Mouse (Mus musculus): ENCODE data around the gene Sgms2. TPM values are rescaled to one million over a fixed set of nuclear protein-coding genes. Genes with fewer than 3 reads are reported as not detected.

Sgms2 gene
- polyA plus RNA-seq, 1 experiment from 2014 or later, result 1.3 TPM

DNA sequence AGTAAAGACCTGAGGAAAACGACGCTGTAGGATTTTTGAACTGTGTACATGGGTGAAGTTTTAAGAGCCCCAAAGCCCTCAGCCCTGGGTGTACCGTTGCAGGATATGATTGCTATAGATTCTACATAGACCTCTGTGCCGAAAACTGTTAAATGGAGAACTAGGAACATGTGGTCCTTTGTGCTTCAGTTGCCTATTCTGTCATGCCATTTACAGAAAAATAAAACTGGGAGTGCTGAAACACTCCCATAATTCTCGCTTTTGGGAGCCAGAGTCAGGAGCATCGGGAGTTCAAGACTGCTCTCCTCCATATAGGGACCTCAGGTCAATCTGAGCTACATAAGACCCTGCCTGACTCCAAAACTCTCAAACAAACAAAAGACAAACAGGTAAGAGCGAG, 769 bp upstream of the Sgms2 start:
- Histone ChIP-seq H3K4me3 (ENCODE audit: low read depth, low read length) (no peak overlapping the region), H3K9me3 (replicated peaks; ENCODE audit: control insufficient read depth, low read length) (no peaks in the 10 kb centered on the region), H3K27me3 (ENCODE audit: control insufficient read depth, insufficient read depth, low read length) (peaks cover 32% of the 10 kb centered on the region), H3K36me3 (ENCODE audit: control insufficient read depth, insufficient read depth, low read length) (no peaks in the 10 kb centered on the region), H3K27ac (ENCODE audit: low read depth, low read length) (no peak overlapping the region), H3K4me1 (ENCODE audit: control insufficient read depth, insufficient read depth, low read length) (no peaks in the 10 kb centered on the region), H3K4me2 (no peak overlapping the region), H3K9ac (ENCODE audit: low read depth, low read length) (no peak overlapping the region)
- ATAC-seq (replicated peaks; ENCODE audit: insufficient number of reproducible peaks, low FRiP score, low TSS enrichment), result no peak
- 84% methylated on average over 7 of the region's 7 CpGs for WGBS (ENCODE audit: insufficient replicate concordance)

DNA sequence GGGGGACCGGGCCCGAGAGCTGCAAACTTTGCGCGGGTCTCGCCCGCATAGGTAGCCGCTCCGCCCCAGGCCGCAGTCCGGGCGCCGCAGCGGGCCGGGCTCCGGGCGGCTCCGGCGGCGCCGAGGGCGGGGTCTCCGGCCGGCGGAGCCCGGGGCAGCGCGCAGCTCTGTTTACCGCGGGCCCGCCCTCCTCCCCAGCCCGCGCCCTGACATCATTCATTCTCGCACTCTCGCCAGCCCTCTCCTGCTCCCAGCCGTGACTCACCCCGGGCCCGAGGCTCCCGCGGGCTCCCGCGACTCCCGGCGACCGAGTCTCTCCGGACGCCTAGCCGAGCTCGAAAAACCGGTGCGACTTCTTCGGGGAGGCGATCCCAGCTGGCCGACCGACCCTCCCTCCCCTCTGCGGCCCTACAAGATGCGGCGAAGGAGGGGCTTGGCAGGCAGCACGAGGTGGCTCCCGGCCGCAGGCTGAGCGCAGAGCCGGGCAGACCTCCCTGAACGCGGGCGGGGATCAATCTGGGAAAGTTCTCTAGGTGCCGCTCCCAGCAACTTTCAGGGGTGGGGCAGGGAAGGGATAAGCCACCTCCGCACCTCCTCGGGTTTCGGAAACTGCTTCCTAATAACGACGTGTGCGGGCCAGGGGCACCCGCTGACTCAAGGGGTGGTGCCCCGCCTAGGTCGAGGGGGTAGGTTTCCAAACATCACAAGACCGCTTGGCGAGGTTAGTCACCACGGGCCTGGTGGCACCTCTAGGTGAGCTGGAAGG, 885 bp downstream of the Sgms2 start:
- WGBS (ENCODE audit: insufficient replicate concordance), result under 1% methylated on average over 72 of the region's 78 CpGs
- H3K4me1 ChIP-seq (ENCODE audit: control insufficient read depth, insufficient read depth, low read length), result no peaks in the 10 kb centered on the region
- no peaks in the 10 kb centered on the region for H3K36me3 ChIP-seq (ENCODE audit: control insufficient read depth, insufficient read depth, low read length)
- peak overlapping the region; percentile 74 for H3K9ac ChIP-seq (ENCODE audit: low read depth, low read length)
- H3K27me3 ChIP-seq (ENCODE audit: control insufficient read depth, insufficient read depth, low read length), result peaks cover 32% of the 10 kb centered on the region
- ATAC-seq (replicated peaks; ENCODE audit: insufficient number of reproducible peaks, low FRiP score, low TSS enrichment), result peak; percentile 75
- H3K27ac ChIP-seq (ENCODE audit: low read depth, low read length), result no peak overlapping the region
- peak overlapping the region; percentile 73 for H3K4me3 ChIP-seq (ENCODE audit: low read depth, low read length)
- no peaks in the 10 kb centered on the region for H3K9me3 ChIP-seq (replicated peaks; ENCODE audit: control insufficient read depth, low read length)
- peak overlapping the region; percentile 96 for H3K4me2 ChIP-seq

DNA sequence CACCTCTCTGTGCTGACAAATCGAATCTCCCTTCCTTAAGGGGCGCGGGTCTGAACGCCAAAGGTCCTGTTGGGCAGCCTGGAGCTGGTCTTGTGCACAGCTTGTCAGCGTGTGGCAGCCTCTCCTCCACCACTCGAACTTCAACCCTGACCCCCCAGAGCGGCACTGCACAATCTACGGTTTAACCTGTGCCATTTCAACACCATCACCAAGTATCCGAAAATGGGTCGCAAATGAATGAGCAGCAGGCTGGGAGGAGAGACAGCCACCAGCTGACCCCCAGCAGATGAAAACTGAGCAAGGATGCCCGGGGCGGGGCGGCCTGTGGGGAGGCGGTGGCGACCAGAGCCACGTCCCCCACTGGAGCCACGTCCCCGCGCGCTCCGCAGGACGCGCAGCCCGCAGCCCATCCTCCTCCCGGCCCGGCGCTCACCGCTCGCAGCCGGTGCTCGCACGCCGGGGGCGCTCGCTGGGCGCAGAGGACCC, 1.5 kb downstream of the Sgms2 start:
- 0% methylated on average over 33 of the region's 36 CpGs for WGBS (ENCODE audit: insufficient replicate concordance)
- ATAC-seq (replicated peaks; ENCODE audit: insufficient number of reproducible peaks, low FRiP score, low TSS enrichment), result peak; percentile 32; the same call in 1 of the 2 replicates

DNA sequence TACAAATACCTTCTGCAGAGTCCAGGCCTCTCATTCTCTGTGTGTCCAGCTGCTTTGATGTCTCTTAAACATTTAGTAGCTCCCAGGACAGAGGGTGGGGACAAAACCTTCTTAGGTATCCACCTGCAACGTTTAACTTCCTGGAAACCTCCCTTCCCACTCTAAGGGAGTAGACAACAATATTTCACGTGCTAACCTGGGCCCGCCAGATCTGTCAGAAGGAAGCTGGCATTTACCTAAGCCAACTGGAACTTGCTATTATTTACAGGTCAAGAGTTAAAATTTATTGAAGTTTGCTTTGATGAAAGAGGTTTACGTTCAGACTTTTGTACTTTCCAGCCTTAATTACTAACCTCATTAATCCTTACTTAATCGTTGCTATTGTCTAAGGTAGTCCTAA, 2.2 kb downstream of the Sgms2 start:
- H3K27ac ChIP-seq (ENCODE audit: low read depth, low read length), result no peak overlapping the region
- 36% methylated on average over 5 of the region's 5 CpGs for WGBS (ENCODE audit: insufficient replicate concordance)
- ATAC-seq (replicated peaks; ENCODE audit: insufficient number of reproducible peaks, low FRiP score, low TSS enrichment), result no peak
- no peak overlapping the region for H3K4me3 ChIP-seq (ENCODE audit: low read depth, low read length)
- H3K27me3 ChIP-seq (ENCODE audit: control insufficient read depth, insufficient read depth, low read length), result peaks cover 32% of the 10 kb centered on the region
- no peak overlapping the region for H3K4me2 ChIP-seq
- H3K36me3 ChIP-seq (ENCODE audit: control insufficient read depth, insufficient read depth, low read length), result no peaks in the 10 kb centered on the region
- H3K4me1 ChIP-seq (ENCODE audit: control insufficient read depth, insufficient read depth, low read length), result no peaks in the 10 kb centered on the region
- H3K9me3 ChIP-seq (replicated peaks; ENCODE audit: control insufficient read depth, low read length), result no peaks in the 10 kb centered on the region
- H3K9ac ChIP-seq (ENCODE audit: low read depth, low read length), result no peak overlapping the region

More for the DNA sequence above, 1.5 kb downstream of the Sgms2 start:
- H3K27me3 ChIP-seq (ENCODE audit: control insufficient read depth, insufficient read depth, low read length), result peaks cover 32% of the 10 kb centered on the region
- H3K9ac ChIP-seq (ENCODE audit: low read depth, low read length), result peak overlapping the region; percentile 74
- H3K4me1 ChIP-seq (ENCODE audit: control insufficient read depth, insufficient read depth, low read length), result no peaks in the 10 kb centered on the region
- peak overlapping the region; percentile 96 for H3K4me2 ChIP-seq
- H3K27ac ChIP-seq (ENCODE audit: low read depth, low read length), result no peak overlapping the region
- H3K9me3 ChIP-seq (replicated peaks; ENCODE audit: control insufficient read depth, low read length), result no peaks in the 10 kb centered on the region
- peak overlapping the region; percentile 73 for H3K4me3 ChIP-seq (ENCODE audit: low read depth, low read length)
- H3K36me3 ChIP-seq (ENCODE audit: control insufficient read depth, insufficient read depth, low read length), result no peaks in the 10 kb centered on the region

DNA sequence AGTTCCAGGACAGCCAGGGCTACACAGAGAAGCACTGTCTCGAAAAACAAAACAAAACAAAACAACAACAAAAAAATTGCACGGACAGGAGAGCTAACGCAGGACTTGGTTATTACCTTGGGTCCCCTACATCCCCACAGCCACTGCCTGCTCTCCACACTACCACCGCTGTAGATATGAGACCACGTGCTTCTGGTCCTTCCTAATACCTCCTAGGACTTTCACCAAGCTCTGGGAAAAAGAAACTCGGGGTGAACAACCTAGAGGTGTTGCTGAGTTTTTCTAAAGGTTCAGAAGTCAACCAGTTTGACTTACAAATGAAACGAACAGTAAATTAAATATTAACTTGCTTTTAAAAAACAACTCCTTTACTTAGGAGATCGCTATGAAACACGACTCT, 2.8 kb downstream of the Sgms2 start:
- Histone ChIP-seq H3K4me1 (ENCODE audit: control insufficient read depth, insufficient read depth, low read length) (no peaks in the 10 kb centered on the region), H3K4me3 (ENCODE audit: low read depth, low read length) (no peak overlapping the region), H3K9me3 (replicated peaks; ENCODE audit: control insufficient read depth, low read length) (no peaks in the 10 kb centered on the region), H3K9ac (ENCODE audit: low read depth, low read length) (no peak overlapping the region), H3K36me3 (ENCODE audit: control insufficient read depth, insufficient read depth, low read length) (no peaks in the 10 kb centered on the region), H3K27me3 (ENCODE audit: control insufficient read depth, insufficient read depth, low read length) (peaks cover 32% of the 10 kb centered on the region), H3K27ac (ENCODE audit: low read depth, low read length) (no peak overlapping the region), H3K4me2 (no peak overlapping the region)
- ATAC-seq (replicated peaks; ENCODE audit: insufficient number of reproducible peaks, low FRiP score, low TSS enrichment), result no peak
- WGBS (ENCODE audit: insufficient replicate concordance), result 60% methylated on average over 9 of the region's 9 CpGs

DNA sequence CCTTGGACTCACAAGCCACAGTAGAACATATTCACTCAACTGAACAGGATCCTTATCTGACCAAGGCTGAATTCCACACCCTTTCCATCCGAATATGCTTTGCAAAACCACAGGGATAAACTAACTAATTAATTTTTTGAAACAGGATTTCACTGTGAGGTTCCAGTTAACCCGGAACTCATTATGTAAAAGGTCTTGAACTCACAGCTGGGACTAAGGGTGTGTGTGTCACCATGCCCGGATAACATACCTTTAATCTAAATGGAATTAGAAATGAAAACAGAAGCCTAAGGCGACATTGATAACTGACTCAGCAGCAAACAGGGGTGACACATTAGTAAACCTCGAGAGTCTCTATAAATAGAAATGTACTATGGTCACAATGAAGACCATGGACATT, 5.8 kb downstream of the Sgms2 start:
- H3K27me3 ChIP-seq (ENCODE audit: control insufficient read depth, insufficient read depth, low read length), result peaks cover 19% of the 10 kb centered on the region
- no peak overlapping the region for H3K27ac ChIP-seq (ENCODE audit: low read depth, low read length)
- H3K4me2 ChIP-seq, result no peak overlapping the region
- no peak overlapping the region for H3K4me3 ChIP-seq (ENCODE audit: low read depth, low read length)
- H3K9me3 ChIP-seq (replicated peaks; ENCODE audit: control insufficient read depth, low read length), result no peaks in the 10 kb centered on the region
- H3K4me1 ChIP-seq (ENCODE audit: control insufficient read depth, insufficient read depth, low read length), result no peaks in the 10 kb centered on the region
- 43% methylated on average over 5 of the region's 5 CpGs for WGBS (ENCODE audit: insufficient replicate concordance)
- H3K36me3 ChIP-seq (ENCODE audit: control insufficient read depth, insufficient read depth, low read length), result no peaks in the 10 kb centered on the region
- no peak for ATAC-seq (replicated peaks; ENCODE audit: insufficient number of reproducible peaks, low FRiP score, low TSS enrichment)
- H3K9ac ChIP-seq (ENCODE audit: low read depth, low read length), result no peak overlapping the region

DNA sequence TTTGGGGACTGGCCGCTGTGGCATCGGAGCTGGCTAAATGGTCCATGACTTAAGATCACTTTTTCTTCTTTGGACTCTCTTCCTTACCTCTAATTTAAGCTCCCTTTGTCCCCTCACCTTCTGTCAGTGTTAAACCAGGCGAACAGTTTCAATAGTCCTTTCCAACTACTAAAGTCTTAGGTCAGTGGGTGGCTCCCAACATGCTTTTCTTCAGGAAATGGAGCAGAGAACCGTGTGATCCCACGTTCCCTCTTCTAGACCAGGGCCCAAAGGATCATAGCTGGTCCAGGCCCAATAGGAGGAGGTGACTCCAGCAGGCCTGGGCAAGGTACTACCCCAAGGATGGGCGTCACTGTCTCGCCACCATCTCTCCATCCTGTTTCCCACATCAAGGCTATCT, 7.6 kb downstream of the Sgms2 start:
- no peaks in the 10 kb centered on the region for H3K4me1 ChIP-seq (ENCODE audit: control insufficient read depth, insufficient read depth, low read length)
- H3K27me3 ChIP-seq (ENCODE audit: control insufficient read depth, insufficient read depth, low read length), result peaks cover 12% of the 10 kb centered on the region
- no peak overlapping the region for H3K9ac ChIP-seq (ENCODE audit: low read depth, low read length)
- WGBS (ENCODE audit: insufficient replicate concordance), result 85% methylated on average over 7 of the region's 7 CpGs
- no peak for ATAC-seq (replicated peaks; ENCODE audit: insufficient number of reproducible peaks, low FRiP score, low TSS enrichment)
- H3K9me3 ChIP-seq (replicated peaks; ENCODE audit: control insufficient read depth, low read length), result no peaks in the 10 kb centered on the region
- no peak overlapping the region for H3K4me2 ChIP-seq
- H3K27ac ChIP-seq (ENCODE audit: low read depth, low read length), result no peak overlapping the region
- no peak overlapping the region for H3K4me3 ChIP-seq (ENCODE audit: low read depth, low read length)
- no peaks in the 10 kb centered on the region for H3K36me3 ChIP-seq (ENCODE audit: control insufficient read depth, insufficient read depth, low read length)

DNA sequence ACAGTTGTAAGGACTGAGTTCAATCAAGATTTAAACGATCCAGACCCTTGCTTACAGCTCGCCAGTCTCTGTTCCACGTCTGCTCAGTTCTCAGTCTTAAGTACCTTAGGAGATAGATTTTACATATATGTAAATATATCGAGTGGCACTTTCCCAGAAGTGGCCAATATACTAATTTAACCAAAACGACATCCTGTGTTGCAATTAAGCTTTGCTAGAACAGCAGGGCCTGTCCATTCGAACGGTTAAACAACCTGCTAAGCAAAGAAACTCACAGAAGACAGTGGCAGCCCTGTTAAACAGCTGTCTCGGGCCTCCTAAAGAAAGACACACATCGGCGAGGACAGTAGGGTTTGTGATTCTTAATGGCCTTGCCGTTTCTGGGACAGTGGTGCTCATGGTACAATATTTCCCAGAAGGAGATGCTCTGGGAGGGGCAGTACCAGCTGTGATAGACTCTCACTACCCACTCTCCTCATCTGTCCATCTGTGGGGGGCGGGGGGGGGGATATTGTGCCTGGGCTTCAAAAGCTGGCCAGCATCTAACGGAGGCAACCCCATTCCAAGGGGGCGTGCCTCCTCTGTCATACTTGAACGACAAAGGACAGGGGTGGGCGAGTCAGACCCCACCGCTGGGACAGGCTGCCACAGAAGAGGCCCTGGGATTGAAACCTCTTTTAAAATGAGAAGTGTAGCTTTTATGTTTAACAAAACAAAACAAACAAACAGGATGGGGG, 9.1 kb downstream of the Sgms2 start:
- H3K4me2 ChIP-seq, result no peak overlapping the region
- no peaks in the 10 kb centered on the region for H3K4me1 ChIP-seq (ENCODE audit: control insufficient read depth, insufficient read depth, low read length)
- H3K36me3 ChIP-seq (ENCODE audit: control insufficient read depth, insufficient read depth, low read length), result no peaks in the 10 kb centered on the region
- no peaks in the 10 kb centered on the region for H3K9me3 ChIP-seq (replicated peaks; ENCODE audit: control insufficient read depth, low read length)
- no peak overlapping the region for H3K27ac ChIP-seq (ENCODE audit: low read depth, low read length)
- WGBS (ENCODE audit: insufficient replicate concordance), result 67% methylated on average over 17 of the region's 17 CpGs
- no peak for ATAC-seq (replicated peaks; ENCODE audit: insufficient number of reproducible peaks, low FRiP score, low TSS enrichment)
- no peak overlapping the region for H3K9ac ChIP-seq (ENCODE audit: low read depth, low read length)
- 0 out of 2 replicates have a peak, but pooled peaks cover under 1% of the 10 kb centered on the region for H3K27me3 ChIP-seq (ENCODE audit: control insufficient read depth, insufficient read depth, low read length)
- H3K4me3 ChIP-seq (ENCODE audit: low read depth, low read length), result no peak overlapping the region
